Mouse (Mus musculus) fat pad, adult 2 months (tissue): ENCODE measurements around the gene Coro6.

Experiments
- DNase-seq: peaks from one replicate; pipeline ENCODE4 v3.0.0-alpha.2; 2011; ENCODE audit warnings: low read depth, low spot score; ENCODE audit errors: extremely low read depth

Coro6 gene

GRCm38 (mm10) chr11:77508068-77509021 lies 46.1 kb downstream of the Coro6 start:
- DNase-seq = no peak

- no peak for DNase-seq
Measured at GRCm38 (mm10) chr11:77511336-77511735, 49.1 kb downstream of the Coro6 start.

GRCm38 (mm10) chr11:77512891-77513810 lies 50.9 kb downstream of the Coro6 start:
- DNase-seq = no peak

- no peak for DNase-seq
Measured at GRCm38 (mm10) chr11:77513811-77514170, 51.6 kb downstream of the Coro6 start.

GRCm38 (mm10) chr11:77514281-77514831 lies 52.1 kb downstream of the Coro6 start:
- no peak for DNase-seq

- DNase-seq = no peak
Measured at GRCm38 (mm10) chr11:77514832-77515636, 52.8 kb downstream of the Coro6 start, which contains the start of gene Abhd15. Gene Abhd15 (plus strand): TSS chr11:77515121.

GRCm38 (mm10) chr11:77515637-77516552 lies 53.7 kb downstream of the Coro6 start, which contains the start of gene Trp53i13:
Gene Trp53i13 (minus strand): TSS chr11:77515980.
- no peak for DNase-seq

GRCm38 (mm10) chr11:77516553-77517425 lies 54.6 kb downstream of the Coro6 start:
- no peak for DNase-seq

- no peak for DNase-seq
Measured at GRCm38 (mm10) chr11:77518051-77518798, 56.0 kb downstream of the Coro6 start.

- DNase-seq = no peak
Measured at GRCm38 (mm10) chr11:77519043-77519442, 56.8 kb downstream of the Coro6 start, which contains the start of gene Gm10392. Gene Gm10392 (minus strand): TSS chr11:77519198.
